14 mouse cellular contexts compared by ENCODE assay signal in the genomic region with DNA sequence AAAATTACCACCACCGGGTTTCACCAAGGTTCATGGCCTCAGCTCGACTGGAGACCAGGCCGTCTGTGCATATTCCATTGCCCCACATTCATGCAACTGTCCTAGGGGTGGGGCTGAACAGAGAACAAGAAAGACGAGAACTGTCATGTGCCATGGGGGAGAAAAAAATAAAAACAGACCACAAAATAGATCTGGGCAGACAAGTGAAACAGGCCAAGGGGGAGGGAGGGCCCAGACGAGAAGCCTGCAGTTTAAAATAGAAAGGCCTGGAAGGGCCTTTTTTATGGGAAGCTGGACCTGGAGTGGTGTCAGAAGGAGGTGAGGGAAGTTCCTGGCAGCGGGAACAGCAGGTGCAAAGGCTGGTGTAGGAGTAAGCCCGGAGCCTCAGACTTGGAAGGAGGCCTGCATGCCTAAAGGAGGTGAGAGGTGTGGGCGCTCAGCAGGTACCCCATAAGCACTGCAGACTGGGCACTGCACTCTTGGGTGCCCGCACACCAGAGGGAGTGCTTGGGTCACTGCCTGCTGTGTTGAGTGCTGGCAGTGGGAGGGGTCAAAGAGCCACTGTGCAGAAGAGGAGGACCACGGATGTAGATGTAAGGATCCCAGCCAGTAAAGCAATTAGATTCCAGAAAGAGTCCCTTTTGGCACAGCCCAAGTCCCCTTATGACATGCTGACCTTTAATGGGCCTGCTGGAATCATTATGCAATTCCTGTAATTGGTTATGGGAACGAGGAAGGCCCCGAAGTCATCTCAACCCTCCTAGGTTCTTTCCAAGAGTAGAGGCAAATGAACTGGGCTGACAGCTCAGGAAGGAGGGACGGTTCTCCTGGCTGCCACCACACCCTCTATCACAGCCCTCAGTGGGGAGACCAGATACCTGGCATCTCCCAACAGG. TPM values are rescaled to one million over a fixed set of nuclear protein-coding genes. Genes with fewer than 3 reads are reported as not detected.
A peak's percentile ranks its signal among the peaks of the same experiment; 100 is the strongest.
DNase-seq lines count a peak whose midpoint lies in the region; ATAC-seq lines count a peak whose summit lies in the region.
"Had no signal": no experiment of that assay in that cellular context is flagged by ENCODE, and none has a peak within 500 bp of the region (broad histone marks: within the 10 kb centered on the region; RNA-seq: fewer than 3 reads in every experiment).

No protein-coding gene starts in this region.

- H3K9ac ChIP-seq in heart, embryonic 14.5 days (ENCODE audit: low read length), result peak overlapping the region; percentile 25; the same call in 1 of the 2 replicates
- no peak overlapping the region for H3K9ac ChIP-seq in embryonic facial prominence, embryonic 15.5 days
- H3K9ac ChIP-seq in limb, embryonic 15.5 days, result no peak overlapping the region
- H3K9ac ChIP-seq: forebrain, embryonic 13.5 days had no signal

- peaks cover 19 to 20% of the 10 kb centered on the region in 2 experiments for H3K4me1 ChIP-seq in heart, embryonic 14.5 days (ENCODE audit: control insufficient read depth in 2 of 2, insufficient read depth in 2 of 2, low read length in 2 of 2)
- H3K4me1 ChIP-seq in embryonic facial prominence, embryonic 15.5 days, result peaks cover 7% of the 10 kb centered on the region; the same call in 1 of the 2 replicates
- peaks cover 15% of the 10 kb centered on the region for H3K4me1 ChIP-seq in limb, embryonic 15.5 days
- H3K4me1 ChIP-seq: forebrain, embryonic 13.5 days had no signal

- no peak overlapping the region for H3K4me3 ChIP-seq in heart, embryonic 14.5 days (ENCODE audit: control insufficient read depth in 1 of 2, insufficient read depth in 1 of 2, low read depth in 1 of 2, low read length in 2 of 2)
- H3K4me3 ChIP-seq in embryonic facial prominence, embryonic 15.5 days (replicated peaks), result no peak overlapping the region
- H3K4me3 ChIP-seq in limb, embryonic 15.5 days, result no peak overlapping the region
- H3K4me3 ChIP-seq: forebrain, embryonic 13.5 days had no signal

- H3K4me2 ChIP-seq in heart, embryonic 14.5 days (ENCODE audit: low read length), result peak overlapping the region; percentile 11; the same call in 1 of the 2 replicates
- H3K4me2 ChIP-seq in embryonic facial prominence, embryonic 15.5 days (replicated peaks), result no peak overlapping the region
- no peak overlapping the region for H3K4me2 ChIP-seq in limb, embryonic 15.5 days
- H3K4me2 ChIP-seq: forebrain, embryonic 13.5 days had no signal

- 0 out of 2 replicates have a peak, but pooled peaks cover 4% of the 10 kb centered on the region for H3K27me3 ChIP-seq in heart, embryonic 14.5 days (ENCODE audit: control insufficient read depth, insufficient read depth, low read length)
- peaks cover 3% of the 10 kb centered on the region; the same call in 1 of the 2 replicates for H3K27me3 ChIP-seq in embryonic facial prominence, embryonic 15.5 days
- peaks cover 12% of the 10 kb centered on the region for H3K27me3 ChIP-seq in limb, embryonic 15.5 days

- DNase-seq in heart, postnatal 14 days, result no peak
- DNase-seq in kidney, postnatal 25 days, result peak; percentile 6 to 16
- DNase-seq in kidney, adult 8-10 months, result no peak
- DNase-seq in frontal cortex, postnatal 14 days (ENCODE audit: low spot score in 2 of 2), result no peak
- DNase-seq: cerebellum, adult 8-10 months; gastrocnemius, postnatal 10 days; thymus, postnatal 4 days had no signal

- H3K27ac ChIP-seq in heart, embryonic 14.5 days (replicated peaks in 1 of 2; ENCODE audit: control insufficient read depth in 1 of 2, insufficient read depth in 1 of 2, low read depth in 2 of 2, low read length in 2 of 2), result peak overlapping the region; percentile 87 to 89
- H3K27ac ChIP-seq in embryonic facial prominence, embryonic 15.5 days (replicated peaks), result 0 out of 2 replicates have a peak overlapping the region, but pooled peaks have one; percentile 22
- H3K27ac ChIP-seq in limb, embryonic 15.5 days, result peak overlapping the region; percentile 3; the same call in 1 of the 2 replicates
- H3K27ac ChIP-seq: forebrain, embryonic 13.5 days had no signal

- intact Hi-C loops in heart, postnatal 14 days (cut with DNase I), result no loop called here

- ATAC-seq in heart, embryonic 14.5 days (ENCODE audit: insufficient number of reproducible peaks, insufficient read depth, low FRiP score, low read depth), result no peak
- peak; percentile 27; the same call in 1 of the 2 replicates for ATAC-seq in embryonic facial prominence, embryonic 15.5 days (ENCODE audit: insufficient number of reproducible peaks, low FRiP score, low TSS enrichment, low read depth)
- peak; percentile 41; the same call in 1 of the 2 replicates for ATAC-seq in limb, embryonic 15.5 days (ENCODE audit: insufficient number of reproducible peaks, low FRiP score, low TSS enrichment, low read depth)
- ATAC-seq: CD4-positive, CD25-positive, alpha-beta regulatory T cell, adult 4 months; forebrain, embryonic 13.5 days; hindbrain, embryonic 16.5 days had no signal

- no peaks in the 10 kb centered on the region for H3K9me3 ChIP-seq in heart, embryonic 14.5 days (ENCODE audit: control insufficient read depth, low read length)
- H3K9me3 ChIP-seq in embryonic facial prominence, embryonic 15.5 days (replicated peaks), result no peaks in the 10 kb centered on the region
- H3K9me3 ChIP-seq in limb, embryonic 15.5 days, result no peaks in the 10 kb centered on the region
- H3K9me3 ChIP-seq: forebrain, embryonic 13.5 days had no signal

- 47% methylated on average over 13 of the region's 13 CpGs for WGBS in heart, embryonic 14.5 days
- WGBS in embryonic facial prominence, embryonic 15.5 days, result 37% methylated on average over 13 of the region's 13 CpGs
- WGBS in limb, embryonic 15.5 days, result 43% methylated on average over 13 of the region's 13 CpGs

- no peaks in the 10 kb centered on the region for H3K36me3 ChIP-seq in heart, embryonic 14.5 days (ENCODE audit: control insufficient read depth, insufficient read depth, low read length)
- no peaks in the 10 kb centered on the region for H3K36me3 ChIP-seq in embryonic facial prominence, embryonic 15.5 days
- H3K36me3 ChIP-seq in limb, embryonic 15.5 days, result no peaks in the 10 kb centered on the region

RNA-seq across cellular contexts. Expression of gene Card14, which starts 0.6 kb away (rescaled TPM):
- 0.39 and 0.51 TPM in 2 replicates for polyA plus RNA-seq in heart, embryonic 14.5 days (2014; fragmentation: Nextera tagmentation; extraction: Ambion mirVana)
- under 1 TPM; 0.14 to 0.15 TPM for total RNA-seq in heart, postnatal 14 days (2021)
- 4.0 and 4.3 TPM in 2 replicates for polyA plus RNA-seq in embryonic facial prominence, embryonic 15.5 days (2015; fragmentation: Nextera tagmentation; extraction: Ambion mirVana)
- polyA plus RNA-seq in limb, embryonic 15.5 days (2015; fragmentation: Nextera tagmentation; extraction: Ambion mirVana), result 5.0 and 5.3 TPM in 2 replicates
- total RNA-seq: monocyte, adult 5-6 weeks had no signal
- polyA plus RNA-seq: CD4-positive, CD25-positive, alpha-beta regulatory T cell, adult 4 months; forebrain, embryonic 13.5 days had no signal

RNA-seq across cellular contexts. Expression of gene Eif4a3, which starts 7.1 kb away (rescaled TPM):
- polyA plus RNA-seq in heart, embryonic 14.5 days (2014; fragmentation: Nextera tagmentation; extraction: Ambion mirVana), result 263 and 280 TPM in 2 replicates
- 10 to 100 TPM; 64.9 to 74.5 TPM for total RNA-seq in heart, postnatal 14 days (2021)
- 329 and 338 TPM in 2 replicates for polyA plus RNA-seq in embryonic facial prominence, embryonic 15.5 days (2015; fragmentation: Nextera tagmentation; extraction: Ambion mirVana)
- polyA plus RNA-seq in limb, embryonic 15.5 days (2015; fragmentation: Nextera tagmentation; extraction: Ambion mirVana), result 314 and 316 TPM in 2 replicates

RNA-seq across cellular contexts. Expression of gene Gaa, which starts 39.3 kb away (rescaled TPM):
- 73.6 and 75.7 TPM in 2 replicates for polyA plus RNA-seq in heart, embryonic 14.5 days (2014; fragmentation: Nextera tagmentation; extraction: Ambion mirVana)
- total RNA-seq in heart, postnatal 14 days (2021), result 10 to 100 TPM; 53.1 to 56.0 TPM
- polyA plus RNA-seq in embryonic facial prominence, embryonic 15.5 days (2015; fragmentation: Nextera tagmentation; extraction: Ambion mirVana), result 81.4 and 90.1 TPM in 2 replicates
- 82.0 and 90.8 TPM in 2 replicates for polyA plus RNA-seq in limb, embryonic 15.5 days (2015; fragmentation: Nextera tagmentation; extraction: Ambion mirVana)

RNA-seq across cellular contexts. Expression of gene Sgsh, which starts 48.3 kb away (rescaled TPM):
- polyA plus RNA-seq in heart, embryonic 14.5 days (2014; fragmentation: Nextera tagmentation; extraction: Ambion mirVana), result 6.9 and 7.4 TPM in 2 replicates
- total RNA-seq in heart, postnatal 14 days (2021), result 1 to 10 TPM; 4.6 to 6.2 TPM
- polyA plus RNA-seq in embryonic facial prominence, embryonic 15.5 days (2015; fragmentation: Nextera tagmentation; extraction: Ambion mirVana), result 6.5 and 6.7 TPM in 2 replicates
- 6.9 and 8.0 TPM in 2 replicates for polyA plus RNA-seq in limb, embryonic 15.5 days (2015; fragmentation: Nextera tagmentation; extraction: Ambion mirVana)

RNA-seq across cellular contexts. Expression of gene Slc26a11, which starts 48.3 kb away (rescaled TPM):
- 10.5 and 11.0 TPM in 2 replicates for polyA plus RNA-seq in heart, embryonic 14.5 days (2014; fragmentation: Nextera tagmentation; extraction: Ambion mirVana)
- total RNA-seq in heart, postnatal 14 days (2021), result 1 to 10 TPM; 3.1 to 5.0 TPM
- 10.8 and 11.7 TPM in 2 replicates for polyA plus RNA-seq in embryonic facial prominence, embryonic 15.5 days (2015; fragmentation: Nextera tagmentation; extraction: Ambion mirVana)
- polyA plus RNA-seq in limb, embryonic 15.5 days (2015; fragmentation: Nextera tagmentation; extraction: Ambion mirVana), result 10.7 and 11.1 TPM in 2 replicates

Comparison
In these comparisons a context has a peak if more than half of its experiments do, and no peak if none do; other contexts are left out.
1. DNase-seq: peak in kidney, postnatal 25 days (2 of 2); none in heart, postnatal 14 days (0 of 2), kidney, adult 8-10 months (0 of 2) and frontal cortex, postnatal 14 days (0 of 2).
2. H3K27ac ChIP-seq: peak in every context shown above with its lines; median percentile 88 in heart, embryonic 14.5 days; 22 in embryonic facial prominence, embryonic 15.5 days; 3 in limb, embryonic 15.5 days.